Mouse (Mus musculus): ENCODE measurements at regions not wholly inside any gene's neighbourhood (a gene's known extent, or its start where the extent isn't known, plus 50 kb on each side); places are given as distances from the start of the nearest gene placed in this dataset.
"Not testable (repeated sequence)": the region's sequence is repeated elsewhere in the genome, so short reads cannot be mapped to it uniquely, and the experiment has no call there.

- H3K27ac ChIP-seq, result no peak overlapping the region
- no peaks in the 10 kb centered on the region for H3K4me1 ChIP-seq
- no peaks in the 10 kb centered on the region for H3K9me3 ChIP-seq (replicated peaks)
- H3K36me3 ChIP-seq, result no peaks in the 10 kb centered on the region
- 90% methylated on average over 3 of the region's 3 CpGs for WGBS
- no peak overlapping the region for H3K4me3 ChIP-seq
- DNase-seq (ENCODE audit: low spot score), result no peak
- H3K27me3 ChIP-seq (ENCODE audit: low read depth, poor library complexity, severe bottlenecking), result no peaks in the 10 kb centered on the region
Measured at GRCm38 (mm10) chr12:64788761-64789160, 128.9 kb upstream of the Gm527 start.

GRCm38 (mm10) chr12:64808492-64808891 is 109.2 kb upstream of the Gm527 start:
- H3K27ac ChIP-seq; H3K27me3 ChIP-seq (ENCODE audit: low read depth, poor library complexity, severe bottlenecking); H3K4me3 ChIP-seq; H3K9me3 ChIP-seq (replicated peaks); DNase-seq (ENCODE audit: low spot score); H3K4me1 ChIP-seq; H3K36me3 ChIP-seq: not testable (repeated sequence)
- 37% methylated on average over 2 of the region's 2 CpGs for WGBS

GRCm38 (mm10) chr12:64810081-64810480 is 107.6 kb upstream of the Gm527 start:
- H3K36me3 ChIP-seq, result no peaks in the 10 kb centered on the region
- 47% methylated on average over 1 of the region's 1 CpGs for WGBS
- H3K9me3 ChIP-seq (replicated peaks), result no peaks in the 10 kb centered on the region
- H3K27me3 ChIP-seq (ENCODE audit: low read depth, poor library complexity, severe bottlenecking), result no peaks in the 10 kb centered on the region
- peaks cover 2% of the 10 kb centered on the region; the same call in 1 of the 2 replicates for H3K4me1 ChIP-seq
- no peak for DNase-seq (ENCODE audit: low spot score)
- no peak overlapping the region for H3K4me3 ChIP-seq
- no peak overlapping the region for H3K27ac ChIP-seq

- Histone ChIP-seq H3K9me3 (replicated peaks) (no peaks in the 10 kb centered on the region), H3K27me3 (ENCODE audit: low read depth, poor library complexity, severe bottlenecking) (no peaks in the 10 kb centered on the region), H3K27ac (no peak overlapping the region), H3K36me3 (no peaks in the 10 kb centered on the region), H3K4me1 (no peaks in the 10 kb centered on the region), H3K4me3 (no peak overlapping the region)
- 87% methylated on average over 6 of the region's 6 CpGs for WGBS
- DNase-seq (ENCODE audit: low spot score), result no peak
Measured at GRCm38 (mm10) chr12:64815871-64816270, 101.8 kb upstream of the Gm527 start.

- H3K27ac ChIP-seq, result no peak overlapping the region
- no peaks in the 10 kb centered on the region for H3K9me3 ChIP-seq (replicated peaks)
- WGBS, result 70% methylated on average over 9 of the region's 9 CpGs
- peak; percentile 59 for DNase-seq (ENCODE audit: low spot score)
- no peaks in the 10 kb centered on the region for H3K27me3 ChIP-seq (ENCODE audit: low read depth, poor library complexity, severe bottlenecking)
- H3K4me3 ChIP-seq, result no peak overlapping the region
- no peaks in the 10 kb centered on the region for H3K36me3 ChIP-seq
- H3K4me1 ChIP-seq, result no peaks in the 10 kb centered on the region
Measured at GRCm38 (mm10) chr12:64817056-64817810, 100.5 kb upstream of the Gm527 start.

- H3K27me3 ChIP-seq (ENCODE audit: low read depth, poor library complexity, severe bottlenecking), result no peaks in the 10 kb centered on the region
- no peaks in the 10 kb centered on the region for H3K9me3 ChIP-seq (replicated peaks)
- H3K27ac ChIP-seq, result no peak overlapping the region
- no peak for DNase-seq (ENCODE audit: low spot score)
- 87% methylated on average over 5 of the region's 5 CpGs for WGBS
- no peak overlapping the region for H3K4me3 ChIP-seq
- H3K4me1 ChIP-seq, result no peaks in the 10 kb centered on the region
- no peaks in the 10 kb centered on the region for H3K36me3 ChIP-seq
Measured at GRCm38 (mm10) chr12:64820722-64821121, 97.0 kb upstream of the Gm527 start.

GRCm38 (mm10) chr12:64829662-64830249 is 88.0 kb upstream of the Gm527 start:
- Histone ChIP-seq H3K27me3 (ENCODE audit: low read depth, poor library complexity, severe bottlenecking) (no peaks in the 10 kb centered on the region), H3K4me3 (no peak overlapping the region), H3K36me3 (no peaks in the 10 kb centered on the region), H3K9me3 (replicated peaks) (no peaks in the 10 kb centered on the region), H3K27ac (no peak overlapping the region), H3K4me1 (peaks cover 2% of the 10 kb centered on the region; the same call in 1 of the 2 replicates)
- WGBS, result 10% methylated on average over 1 of the region's 1 CpGs
- DNase-seq (ENCODE audit: low spot score), result no peak

- no peak overlapping the region for H3K4me3 ChIP-seq
- H3K27ac ChIP-seq, result no peak overlapping the region
- DNase-seq (ENCODE audit: low spot score), result no peak
- H3K36me3 ChIP-seq, result no peaks in the 10 kb centered on the region
- H3K27me3 ChIP-seq (ENCODE audit: low read depth, poor library complexity, severe bottlenecking), result no peaks in the 10 kb centered on the region
- peaks cover 2% of the 10 kb centered on the region; the same call in 1 of the 2 replicates for H3K4me1 ChIP-seq
- H3K9me3 ChIP-seq (replicated peaks), result no peaks in the 10 kb centered on the region
- WGBS, result 69% methylated on average over 9 of the region's 9 CpGs
Measured at GRCm38 (mm10) chr12:64832313-64833151, 85.2 kb upstream of the Gm527 start.

- no peaks in the 10 kb centered on the region for H3K27me3 ChIP-seq (ENCODE audit: low read depth, poor library complexity, severe bottlenecking)
- no peak overlapping the region for H3K27ac ChIP-seq
- DNase-seq (ENCODE audit: low spot score), result no peak
- no peaks in the 10 kb centered on the region for H3K9me3 ChIP-seq (replicated peaks)
- no peak overlapping the region for H3K4me3 ChIP-seq
- no peaks in the 10 kb centered on the region for H3K4me1 ChIP-seq
- H3K36me3 ChIP-seq, result no peaks in the 10 kb centered on the region
Measured at GRCm38 (mm10) chr12:64857709-64858108, 60.0 kb upstream of the Gm527 start.

All from limb, embryonic 10.5 days (tissue).